Mouse (Mus musculus) urinary bladder, postnatal 14 days (tissue): Measurements from ENCODE around the gene Dapk2.

Experiments used
- DNase-seq: peaks from one replicate; pipeline ENCODE4 v3.0.0; 2021; ENCODE audit warnings: low spot score

Gene Dapk2

DNA sequence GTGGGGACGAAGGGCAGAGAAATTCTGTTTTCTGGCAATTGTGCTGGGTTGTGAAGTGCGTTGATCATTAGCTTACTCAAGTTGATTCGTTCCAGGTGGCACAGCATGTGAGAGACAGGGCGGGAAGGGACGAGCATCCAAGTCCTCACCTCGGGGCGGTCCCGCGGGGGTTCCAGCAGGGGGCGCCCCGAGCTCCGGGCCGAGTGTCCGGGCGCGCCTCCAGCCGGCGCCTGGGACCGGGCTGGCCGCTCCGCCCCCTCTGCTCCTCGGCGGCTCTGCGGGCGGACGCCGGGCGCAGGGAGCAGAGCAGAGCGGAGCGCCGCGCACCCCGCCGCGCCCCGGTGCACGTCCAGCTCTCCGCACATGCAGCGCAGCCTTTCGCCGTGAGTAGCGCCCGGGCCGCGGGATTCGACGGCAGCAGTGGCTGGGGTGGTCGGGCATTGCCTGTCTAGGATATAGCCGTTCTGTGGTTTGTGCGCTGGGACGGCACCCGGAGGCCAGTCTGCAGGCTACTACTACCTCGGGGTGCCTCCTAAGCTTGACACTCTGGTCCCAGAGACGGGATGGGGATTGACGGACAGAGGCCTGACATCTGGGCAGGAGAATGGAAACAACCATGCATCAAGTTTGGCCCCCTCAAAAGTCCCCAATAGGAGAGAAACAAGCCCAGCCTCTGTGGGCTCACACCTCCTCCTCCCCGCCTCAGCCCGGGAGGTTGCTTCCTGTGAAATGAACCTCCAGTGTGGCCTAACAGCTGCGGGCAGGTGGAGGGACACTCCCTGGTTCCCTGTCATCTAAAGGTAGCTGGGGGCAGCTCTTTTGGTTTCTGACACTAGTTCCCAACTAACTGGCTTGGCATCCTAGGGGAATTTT, at the start of gene Dapk2:
Gene Dapk2, plus strand, starts transcription at position 266 of the 873 bp plus-strand sequence.
- DNase-seq: peak; percentile 88

DNA sequence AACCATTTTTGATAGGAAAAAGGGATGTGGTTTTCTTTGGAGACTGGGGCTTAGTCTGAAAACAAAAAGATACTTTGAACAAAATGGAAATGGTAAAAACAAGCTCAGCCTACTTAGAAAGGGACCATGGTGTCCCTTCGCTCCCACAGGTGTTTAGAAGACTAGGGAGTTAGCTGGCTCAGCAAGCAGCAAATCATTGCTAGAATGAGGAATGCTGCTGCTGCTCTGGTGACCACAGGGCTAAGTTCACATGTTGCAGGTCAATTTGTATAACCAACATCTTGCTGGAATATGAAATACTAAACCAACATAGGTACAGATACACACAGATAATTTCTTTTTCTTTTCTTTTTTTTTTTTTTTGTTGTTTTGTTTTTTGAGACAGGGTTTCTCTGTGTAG, 48.4 kb upstream of the Dapk2 start:
- DNase-seq: no peak

DNA sequence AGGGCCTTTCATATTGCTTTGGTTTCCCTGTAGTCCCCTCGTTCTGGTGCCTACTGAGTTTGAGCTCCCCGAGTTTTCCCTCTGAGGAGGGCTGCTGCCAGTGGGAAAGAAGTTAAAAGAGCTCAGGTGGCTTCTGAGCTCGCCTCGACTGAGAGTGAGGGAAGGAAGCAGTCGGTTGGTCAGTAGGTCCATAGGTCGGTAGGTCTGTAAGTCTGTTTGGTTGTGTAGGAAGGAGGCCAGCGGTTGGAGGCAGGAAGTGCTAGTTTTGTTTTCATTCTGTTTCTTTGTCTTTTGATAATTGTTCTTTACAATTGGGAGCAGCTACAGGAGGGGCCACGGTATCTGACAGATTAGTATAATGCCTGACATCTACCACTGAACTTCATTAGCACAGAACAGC, 47.9 kb upstream of the Dapk2 start:
- DNase-seq: no peak

DNA sequence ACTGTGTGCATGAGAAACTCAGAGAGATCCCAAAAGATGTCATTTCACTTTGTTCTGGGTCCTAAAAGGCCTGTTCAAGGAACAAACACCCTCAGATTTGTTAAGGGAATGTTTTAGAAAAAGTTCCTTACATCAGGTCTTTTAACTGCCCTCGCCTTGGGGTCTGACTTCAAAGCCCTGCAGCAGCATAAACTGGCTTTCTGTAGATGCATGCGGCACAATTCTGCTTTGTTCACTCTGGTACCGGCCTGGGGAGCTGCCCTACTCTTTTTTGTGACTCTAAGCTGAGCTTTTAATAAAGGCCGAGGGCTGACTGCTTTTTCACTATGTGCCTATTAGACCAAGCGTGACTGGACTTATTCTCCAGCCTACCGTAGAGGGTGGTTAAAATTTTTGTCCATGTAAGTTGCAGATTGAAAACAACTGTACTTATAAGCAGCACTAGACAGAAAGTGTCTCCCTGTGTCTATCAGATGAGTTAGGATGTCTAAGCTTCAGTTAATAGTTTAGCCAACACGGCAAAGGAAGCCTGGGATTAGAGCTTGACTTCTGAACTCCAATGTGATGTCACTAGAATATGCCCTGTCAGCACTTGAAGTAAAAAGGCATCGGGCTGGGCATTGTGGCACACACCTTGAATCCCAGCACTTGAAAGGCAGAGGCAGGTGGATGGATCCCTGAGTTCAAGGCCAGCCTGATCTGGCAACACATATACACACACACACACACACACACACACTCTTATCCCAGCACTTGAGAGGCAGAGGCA, 47.2 kb upstream of the Dapk2 start:
- no peak for DNase-seq

DNA sequence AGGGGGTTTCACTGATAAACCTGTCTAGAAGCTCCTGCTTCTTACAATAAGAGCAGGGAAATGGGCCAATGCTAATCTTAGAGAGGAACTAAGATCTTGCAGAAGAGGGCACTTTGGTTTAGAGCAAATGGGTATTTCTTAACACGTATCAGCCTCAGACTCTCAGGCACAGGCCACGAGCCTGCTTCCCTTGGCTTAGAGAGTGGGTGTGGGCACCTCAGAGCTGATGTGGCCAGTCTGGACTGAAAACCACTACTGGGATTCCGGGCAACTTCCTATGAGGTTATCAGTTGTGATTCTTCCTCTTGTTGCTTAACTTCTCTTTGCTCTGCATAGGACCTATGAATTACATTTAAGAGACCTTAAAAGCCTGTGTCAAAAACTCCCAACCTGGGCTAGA, 43.7 kb upstream of the Dapk2 start:
- DNase-seq: no peak

DNA sequence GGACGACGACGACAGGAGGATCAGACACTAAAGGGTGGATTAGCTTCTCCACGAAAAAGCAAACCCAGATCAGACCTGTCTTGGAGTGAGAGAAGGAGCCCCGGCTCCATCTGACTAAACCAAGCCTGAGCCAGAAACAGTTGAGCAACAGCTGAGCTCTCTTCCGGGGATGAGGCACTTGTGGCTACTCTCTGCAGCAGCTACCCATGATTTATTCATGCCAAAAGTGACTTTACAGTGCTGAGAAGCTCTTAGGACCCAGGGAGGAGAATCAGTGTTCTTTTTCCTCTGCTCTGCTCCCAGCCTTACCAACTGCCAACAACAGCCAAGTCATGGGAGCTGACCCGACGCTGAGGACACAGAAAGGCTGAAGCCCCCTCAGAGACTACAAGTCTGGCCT, 41.1 kb upstream of the Dapk2 start:
- peak; percentile 33 for DNase-seq

DNA sequence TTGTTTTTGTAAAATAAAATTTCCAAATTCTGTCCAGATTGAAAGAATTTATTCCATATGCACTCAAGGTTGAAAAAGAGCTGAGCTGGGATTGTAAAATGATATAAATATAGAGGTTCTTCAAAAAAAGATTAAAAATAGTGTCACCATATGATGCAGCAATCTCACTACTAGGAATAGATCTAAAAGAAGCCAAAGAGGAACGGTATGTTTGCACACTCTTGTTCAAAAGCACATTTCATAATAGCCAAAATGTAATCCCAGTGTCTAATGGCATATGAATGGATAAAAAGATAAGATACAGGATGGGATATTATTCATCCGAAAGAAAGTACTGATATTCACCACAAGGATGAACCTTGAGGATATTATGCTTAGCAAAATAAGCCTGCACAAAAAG, 38.5 kb upstream of the Dapk2 start:
- no peak for DNase-seq

DNA sequence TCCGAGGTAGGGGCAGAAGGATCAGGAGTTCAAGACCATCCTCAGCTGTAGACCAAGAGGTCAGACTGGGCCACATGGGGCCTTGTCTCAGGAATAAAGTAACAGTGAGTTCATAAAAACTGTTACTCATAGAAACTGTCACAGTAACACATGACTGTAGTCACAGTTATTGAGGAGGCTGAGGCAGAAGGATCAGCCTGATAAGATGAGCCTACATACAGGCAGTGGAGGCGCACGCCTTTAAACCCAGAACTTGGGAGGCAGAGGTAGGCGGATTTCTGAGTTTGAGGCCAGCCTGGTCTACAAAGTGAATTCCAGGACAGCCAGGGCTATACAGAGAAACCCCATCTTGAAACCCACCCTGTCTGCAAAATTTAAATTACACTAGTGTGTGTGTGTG, 37.9 kb upstream of the Dapk2 start:
- DNase-seq: no peak

DNA sequence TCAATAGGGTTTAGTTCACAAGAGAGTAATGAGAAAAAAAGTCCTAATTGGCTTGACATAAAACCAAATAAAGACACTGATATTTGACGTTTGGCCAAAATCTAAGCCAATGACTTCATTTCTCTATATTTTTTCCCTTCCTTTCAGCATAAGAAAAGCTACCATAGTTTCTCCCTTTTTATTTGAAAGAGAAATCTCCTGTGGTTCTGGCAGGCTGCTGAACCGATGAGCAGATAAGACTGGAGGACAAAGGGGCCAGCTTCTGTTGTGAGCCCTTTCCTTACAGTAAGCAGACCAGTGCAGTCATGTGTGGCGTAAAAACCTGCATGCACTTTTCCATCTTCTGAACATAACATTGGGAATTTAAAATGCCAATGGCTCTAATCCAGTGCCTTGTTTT, 37.1 kb upstream of the Dapk2 start:
- no peak for DNase-seq

DNA sequence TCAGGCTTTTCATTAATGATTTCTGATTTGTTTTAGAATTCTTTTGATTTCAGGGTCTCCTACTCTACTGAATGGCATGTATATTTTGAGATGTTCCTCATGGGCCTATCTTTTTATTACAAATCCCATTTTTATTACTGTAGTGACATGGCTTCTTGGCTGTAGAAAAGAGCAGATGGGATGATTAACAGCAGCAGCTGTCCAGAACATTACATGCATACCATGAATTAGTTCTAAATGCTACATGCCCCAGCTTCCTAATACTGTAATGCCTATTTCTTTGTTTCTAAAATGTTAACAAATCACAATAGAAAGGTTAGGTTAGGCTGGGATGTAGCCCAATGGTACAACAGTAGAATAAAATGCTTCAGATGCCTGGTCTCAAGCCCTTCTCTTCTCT, 36.6 kb upstream of the Dapk2 start:
- no peak for DNase-seq

DNA sequence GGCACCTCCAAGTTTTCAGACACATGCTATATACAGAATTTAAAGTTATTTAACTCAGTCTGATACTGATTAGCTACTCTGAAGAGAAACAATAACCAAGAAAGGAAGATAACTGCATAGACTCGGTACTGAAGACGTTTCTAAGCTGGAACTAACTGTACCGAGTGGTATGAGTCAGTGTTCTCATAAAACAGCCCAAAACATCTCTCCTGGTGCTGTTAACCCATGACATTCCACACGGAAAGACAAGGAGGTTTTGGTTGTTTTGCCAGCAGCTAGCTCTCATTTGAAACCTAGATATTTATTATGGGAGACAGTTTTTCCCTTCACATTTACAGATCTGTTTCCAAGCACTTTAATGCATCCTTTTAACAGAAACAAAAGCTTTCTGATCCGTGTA, 34.4 kb upstream of the Dapk2 start:
- no peak for DNase-seq

DNA sequence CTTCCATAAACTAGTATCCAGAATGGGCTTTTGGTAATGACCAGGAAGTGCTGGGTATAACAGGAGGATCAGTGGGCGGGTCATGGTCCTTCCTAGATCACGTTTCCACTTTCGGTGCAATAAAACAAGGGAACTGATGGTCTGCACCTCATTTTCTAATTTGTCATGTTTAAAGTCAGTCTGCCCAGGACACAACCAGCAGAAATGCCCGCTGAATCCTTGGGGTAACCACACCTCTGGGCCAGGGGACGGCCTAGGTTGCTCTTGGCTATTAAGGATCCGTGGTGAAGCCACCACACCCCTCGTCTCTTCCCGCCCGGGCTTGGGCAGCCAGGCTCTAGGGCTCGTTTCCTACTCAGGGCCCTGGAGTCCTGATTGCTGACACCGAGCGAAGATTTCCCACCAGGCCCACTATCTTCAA, 33.9 kb upstream of the Dapk2 start:
- DNase-seq: peak; percentile 40

DNA sequence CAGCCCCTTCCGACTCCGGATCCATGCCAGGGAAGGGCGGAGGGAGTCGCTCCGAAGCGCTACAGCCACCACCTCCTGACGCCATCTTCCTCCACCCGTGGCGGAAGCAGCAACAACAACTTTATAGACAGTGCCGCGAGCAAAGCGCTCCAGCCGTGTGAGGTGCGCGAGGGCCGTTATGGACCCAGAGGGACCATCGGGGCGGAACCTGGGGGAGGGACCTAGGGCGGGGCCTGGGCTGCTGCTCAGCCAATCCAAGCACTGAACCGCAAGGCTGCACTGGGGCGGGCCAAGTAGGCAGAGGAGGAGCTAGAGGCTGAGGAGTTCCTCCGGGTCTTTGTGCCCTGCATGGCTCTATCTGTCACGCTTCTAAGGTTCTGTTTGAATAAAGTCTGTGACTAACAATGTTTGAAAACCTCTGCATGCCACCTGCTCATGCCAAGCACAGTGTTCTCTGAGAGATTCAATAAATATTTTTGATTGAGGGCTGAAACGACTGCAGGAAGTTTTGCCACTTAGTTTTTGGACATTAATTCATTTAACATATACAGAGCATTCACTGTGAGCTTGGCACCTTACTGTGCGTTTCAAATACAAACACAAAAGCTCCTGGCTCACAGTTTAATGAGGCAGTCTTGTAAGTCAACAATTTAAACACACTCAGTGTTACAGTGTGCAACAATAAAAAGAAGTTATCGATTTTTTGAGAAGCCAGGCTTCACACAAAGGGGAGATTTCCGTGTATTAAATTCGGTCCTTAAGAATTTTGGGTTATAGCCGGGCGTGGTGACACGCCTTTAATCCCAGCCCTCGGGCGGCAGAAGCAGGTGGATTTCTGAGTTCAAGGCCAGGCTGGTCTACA, 33.1 kb upstream of the Dapk2 start:
- DNase-seq: peak; percentile 98

DNA sequence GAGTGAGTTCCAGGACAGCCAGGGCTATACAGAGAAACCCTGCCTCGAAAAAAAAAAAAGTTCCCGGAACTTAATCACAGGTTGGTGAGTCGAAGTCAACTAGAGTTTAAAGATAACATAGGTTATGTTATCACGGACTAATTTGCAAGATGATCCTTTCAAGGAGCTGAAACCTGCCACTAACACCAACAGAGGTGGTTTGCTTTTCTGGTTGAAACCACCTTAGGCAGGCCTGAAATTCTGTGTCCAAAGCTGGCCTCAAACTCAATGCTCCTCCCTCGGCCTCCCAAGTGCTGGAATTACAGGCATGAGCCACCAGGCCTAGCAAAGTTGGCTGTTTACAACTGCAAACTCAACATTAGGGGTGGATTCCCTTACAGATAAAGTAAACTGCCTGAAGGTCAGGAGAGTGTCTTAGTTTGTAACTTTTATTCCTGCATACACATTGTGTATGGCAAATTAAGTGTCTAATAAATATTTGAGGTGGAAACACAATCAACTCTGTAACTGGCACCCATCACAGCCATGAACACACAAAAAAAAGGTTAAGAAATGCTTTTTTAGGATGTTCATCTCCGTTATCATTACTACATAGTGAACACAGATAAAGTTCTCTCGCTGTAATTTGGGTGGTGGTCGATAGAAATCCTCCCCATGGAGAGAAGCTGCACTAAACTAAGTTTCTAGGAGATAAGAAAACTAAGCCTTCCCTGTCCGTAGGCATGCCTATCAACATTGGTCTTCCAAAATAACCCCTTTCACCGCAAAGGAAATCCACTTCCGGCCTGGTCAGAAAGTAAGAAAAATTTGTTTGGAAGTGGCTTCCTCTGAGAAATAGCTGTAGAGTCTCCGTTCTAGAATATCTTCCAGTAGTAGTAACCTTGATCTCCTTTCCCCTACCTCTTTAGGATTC, 32.2 kb upstream of the Dapk2 start:
- no peak for DNase-seq

DNA sequence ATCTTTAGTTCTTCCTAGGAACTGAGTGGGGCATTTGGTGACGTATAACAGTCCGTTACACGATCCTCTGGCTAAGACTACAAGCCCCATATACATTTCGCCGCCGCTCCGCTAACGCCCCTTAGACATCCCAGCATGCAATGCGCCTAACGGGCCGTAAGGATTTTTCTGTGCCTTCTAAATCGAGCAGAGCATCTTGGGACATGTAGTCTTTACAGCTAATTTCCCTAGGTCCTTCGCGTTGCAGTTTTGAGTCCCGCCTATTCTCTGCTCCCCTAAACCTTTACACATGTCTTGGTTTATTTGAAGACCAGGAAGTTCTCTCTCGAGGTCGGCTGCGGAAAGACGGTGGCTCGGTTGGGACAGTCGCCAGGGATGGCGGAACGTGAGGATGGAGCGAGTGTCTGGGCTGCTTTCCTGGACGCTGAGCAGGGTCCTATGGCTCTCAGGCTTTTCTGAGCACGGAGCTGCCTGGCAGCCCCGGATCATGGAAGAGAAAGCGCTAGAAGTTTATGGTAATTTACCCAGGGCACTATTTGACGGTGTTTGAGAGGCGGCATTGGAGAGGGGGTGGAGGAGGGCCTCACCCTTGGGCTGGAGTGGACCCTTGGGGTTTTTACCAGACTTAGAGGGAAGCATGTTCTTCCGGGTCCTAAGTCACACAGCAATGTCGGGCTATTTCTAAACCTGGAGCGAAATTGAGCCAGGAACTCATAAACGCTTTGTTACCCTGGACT, 31.4 kb upstream of the Dapk2 start, which contains the start of the genes Snx1 and Ciao2a:
Gene Snx1, minus strand, starts transcription at position 132 of the 737 bp plus-strand sequence.
Gene Ciao2a, plus strand, starts transcription at position 156 of the 737 bp plus-strand sequence.
- DNase-seq: peak; percentile 94

DNA sequence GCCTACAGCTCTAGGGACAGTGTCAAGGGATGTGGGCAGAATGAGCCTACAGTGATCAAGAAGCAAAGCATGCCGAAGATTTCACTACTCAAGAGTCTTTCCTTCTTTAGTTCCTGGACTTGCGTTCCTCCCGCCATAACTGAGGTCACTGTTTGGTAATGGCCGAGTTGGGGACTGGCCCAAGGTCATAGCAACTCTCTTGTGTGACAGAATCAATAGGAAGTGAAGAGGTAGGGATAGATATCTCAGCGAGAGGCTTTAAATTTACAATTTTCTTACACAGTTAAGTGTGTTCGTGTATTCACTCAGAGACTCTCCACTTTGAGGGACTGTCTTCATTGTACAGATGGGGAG, 30.9 kb upstream of the Dapk2 start:
- DNase-seq: no peak

DNA sequence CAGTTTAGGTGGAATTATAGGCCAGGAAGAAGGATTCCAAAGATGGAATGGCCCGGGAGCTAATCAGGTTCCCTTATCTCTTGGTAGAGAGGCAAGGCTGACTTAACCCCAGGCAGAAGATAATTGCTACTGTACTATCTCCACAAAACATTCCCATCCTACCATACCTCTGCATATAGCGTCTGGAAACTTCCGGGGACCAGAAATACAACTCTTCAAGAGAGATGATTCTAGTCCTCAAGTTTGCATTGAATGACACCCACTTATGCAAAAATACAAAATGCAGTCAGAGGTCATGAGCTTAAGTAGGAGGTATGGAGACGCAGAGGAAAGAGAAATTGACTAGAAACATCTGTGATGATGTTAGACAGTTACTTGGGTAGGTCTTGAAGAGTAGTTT, 30.1 kb upstream of the Dapk2 start:
- no peak for DNase-seq

DNA sequence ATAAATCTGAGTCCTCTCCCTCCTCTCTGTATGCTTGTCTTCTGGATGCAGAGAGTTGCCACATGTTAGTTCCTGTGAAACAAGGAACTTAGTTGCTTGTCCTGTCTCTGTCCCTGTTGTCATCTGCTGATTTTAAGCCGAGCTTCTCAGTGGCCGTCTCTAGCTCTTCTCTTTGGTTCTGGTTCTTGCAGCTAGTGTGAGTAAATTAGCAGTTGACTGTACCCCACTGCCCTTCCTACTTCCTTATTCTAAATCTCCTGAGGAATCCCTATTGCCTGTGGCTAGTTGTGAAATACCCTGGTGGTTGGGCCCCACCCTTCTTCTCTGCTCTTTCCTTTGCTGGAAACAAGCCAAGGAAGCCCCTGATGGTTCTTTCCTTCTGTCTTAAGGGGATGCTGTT, 26.6 kb upstream of the Dapk2 start:
- no peak for DNase-seq

DNA sequence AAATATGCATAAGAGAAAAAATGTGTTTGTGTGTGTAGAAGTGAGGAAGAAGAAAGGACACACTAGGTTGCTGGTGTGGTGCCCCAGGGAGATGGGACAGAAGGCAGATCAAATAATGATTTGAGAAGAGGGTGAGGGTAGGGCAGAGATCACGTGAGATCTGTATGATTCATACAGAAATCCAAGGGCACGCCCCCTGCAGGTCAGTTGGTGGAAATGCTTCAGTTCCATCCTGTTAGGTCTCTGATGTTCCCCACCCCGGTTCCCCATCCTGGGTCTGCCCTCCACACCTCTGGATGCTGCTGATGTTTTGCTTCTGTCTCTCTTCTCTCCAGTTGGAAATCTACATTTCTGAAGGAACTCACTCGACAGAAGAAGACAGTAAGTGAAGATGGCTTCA, 22.1 kb upstream of the Dapk2 start:
- DNase-seq: no peak

DNA sequence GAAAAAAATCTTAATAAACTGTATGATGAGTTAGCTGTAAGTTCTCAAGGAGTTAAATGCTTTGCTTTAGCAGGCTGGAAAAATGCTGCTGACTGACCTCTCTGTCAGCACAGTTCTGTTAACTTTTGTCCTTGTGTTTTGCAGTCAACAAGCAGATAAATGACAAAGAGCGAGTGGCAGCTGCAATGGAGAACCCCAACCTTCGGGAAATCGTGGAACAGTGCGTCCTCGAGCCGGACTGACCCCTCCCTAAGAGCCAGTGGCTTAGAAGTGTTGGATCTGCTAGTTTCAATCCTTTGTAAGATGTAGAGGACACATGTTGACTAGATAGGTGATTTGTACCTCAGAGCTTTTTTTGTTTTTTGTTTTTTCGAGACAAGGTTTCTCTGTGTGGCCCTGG, 19.8 kb upstream of the Dapk2 start:
- no peak for DNase-seq

DNA sequence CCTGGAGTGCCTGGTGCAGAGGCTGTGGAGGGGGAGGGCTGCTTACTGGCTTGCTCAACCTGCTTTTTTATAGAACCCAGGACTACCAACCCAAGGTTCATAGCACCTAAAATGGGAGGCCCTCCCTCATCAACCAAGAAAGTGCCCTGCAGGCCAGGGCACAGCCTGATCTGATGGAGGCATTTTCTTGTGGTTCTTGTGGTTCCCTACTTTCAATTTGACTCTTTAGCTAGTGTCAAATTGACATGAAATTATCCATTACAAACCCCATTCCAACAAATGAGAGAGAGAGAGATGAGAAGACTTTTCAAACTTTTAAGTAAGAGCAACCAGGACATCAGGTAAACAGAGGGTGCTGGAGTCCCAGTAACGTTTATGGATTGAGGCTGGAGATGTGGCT, 15.8 kb upstream of the Dapk2 start:
- no peak for DNase-seq
